Mouse (Mus musculus) bone marrow, adult 2 months (tissue): ENCODE measurements around the gene Fam207a.

Experiments
- CTCF ChIP-seq: fragments of 200-500 bp; IDR thresholded peaks from 2 replicates; pipeline ENCODE4 v1.5.1; 2011; ENCODE audit warnings: low read length, control low read depth; ENCODE audit not compliant: control insufficient read depth, insufficient read depth
- POLR2A ChIP-seq: fragments of 200-500 bp; IDR thresholded peaks from 2 replicates; pipeline ENCODE4 v1.6.1; 2011; ENCODE audit warnings: low read depth, mild to moderate bottlenecking, control low read depth, low read length, borderline replicate concordance; ENCODE audit not compliant: control insufficient read depth

- no peak for TF ChIP-seq CTCF
- no peak for TF ChIP-seq POLR2A
Observed at GRCm38 (mm10) chr10:77448209-77448608, 67.4 kb downstream of the Fam207a start.
